Mouse (Mus musculus) ES-Bruce4 (cell line): ENCODE measurements at regions not wholly inside any gene's neighbourhood (a gene's known extent, or its start where the extent isn't known, plus 50 kb on each side); places are given as distances from the start of the nearest gene placed in this dataset.

Experiments
- CTCF ChIP-seq: IDR thresholded peaks from one replicate; pipeline ENCODE4 v1.8.1; 2011; ENCODE audit warnings: low read depth, low read length
- EP300 ChIP-seq: IDR thresholded peaks from 2 replicates; pipeline ENCODE4 v1.6.1; 2011; ENCODE audit warnings: low read depth, low read length; ENCODE audit not compliant: insufficient read depth

GRCm38 (mm10) chr1:119202456-119202855 is 149.0 kb upstream of the Gli2 start:
- TF ChIP-seq CTCF (no peak), EP300 (no peak)
